Mouse (Mus musculus): ENCODE data around the gene Clec18a.
"Not testable (repeated sequence)": the region's sequence is repeated elsewhere in the genome, so short reads cannot be mapped to it uniquely, and the experiment has no call there.

Gene Clec18a

DNA sequence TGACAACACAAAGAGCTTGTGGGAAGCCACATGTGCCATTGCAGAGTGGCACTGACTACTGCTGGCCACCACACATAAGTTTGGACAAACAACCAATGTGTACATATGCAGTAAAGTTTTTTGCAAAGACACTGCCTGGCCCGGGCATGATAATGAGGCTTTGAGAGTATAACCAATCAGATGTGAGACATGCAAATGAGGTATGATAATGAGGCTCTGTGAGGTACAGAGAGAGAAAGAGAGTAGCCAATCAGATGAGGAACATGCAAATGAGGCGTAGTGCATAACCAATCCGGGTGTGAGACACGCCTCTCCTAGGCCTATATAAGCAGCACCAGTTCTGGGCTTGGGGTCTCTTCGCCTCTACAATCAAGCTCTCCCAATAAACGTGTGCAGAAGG is at the start of gene Clec18a:
Clec18a (minus strand) TSS at position 101 of the 400 bp plus-strand sequence.
- not testable (repeated sequence) for DNase-seq

DNA sequence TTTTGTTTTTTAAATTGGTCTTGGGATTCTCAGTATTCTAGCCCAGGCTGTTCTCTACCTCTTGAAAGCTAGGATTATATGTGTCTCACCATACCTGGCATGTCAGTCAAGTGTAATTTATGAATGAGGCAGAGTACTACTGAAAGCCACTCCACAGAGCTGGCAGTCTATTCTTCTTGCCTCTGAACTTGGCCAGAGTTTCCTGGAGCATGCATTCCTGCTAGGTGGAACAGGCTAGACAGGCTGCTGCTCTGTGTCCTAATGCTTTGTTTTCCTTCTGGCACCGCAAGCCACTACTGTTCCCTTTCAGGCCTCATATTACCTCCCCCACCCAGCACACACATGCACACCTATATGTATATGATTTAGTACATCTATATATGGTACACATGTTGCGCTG is 38.5 kb upstream of the Clec18a start:
- DNase-seq = no peak

DNA sequence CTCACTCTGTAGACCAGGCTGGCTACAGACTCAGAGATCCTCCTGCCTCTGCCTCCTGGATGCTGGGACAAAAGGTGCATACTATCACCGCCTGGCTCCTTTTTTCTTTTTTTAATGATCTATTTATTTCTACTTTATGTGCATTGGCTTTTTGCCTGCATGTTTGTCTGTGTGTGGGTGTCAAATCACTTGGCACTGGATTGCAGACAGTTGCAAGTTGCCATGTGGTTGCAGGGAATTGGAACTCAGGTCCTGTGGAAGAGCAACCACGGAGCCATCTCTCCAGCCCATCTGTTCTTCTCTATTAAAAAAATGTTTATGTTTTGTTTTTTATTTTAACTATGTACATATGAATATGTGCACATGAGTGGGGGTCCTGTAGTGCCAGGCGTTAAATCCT is 27.3 kb upstream of the Clec18a start:
- no peak for DNase-seq

GRCm38 (mm10) chr8:111114891-111115290 is 22.7 kb upstream of the Clec18a start:
- DNase-seq = no peak

DNA sequence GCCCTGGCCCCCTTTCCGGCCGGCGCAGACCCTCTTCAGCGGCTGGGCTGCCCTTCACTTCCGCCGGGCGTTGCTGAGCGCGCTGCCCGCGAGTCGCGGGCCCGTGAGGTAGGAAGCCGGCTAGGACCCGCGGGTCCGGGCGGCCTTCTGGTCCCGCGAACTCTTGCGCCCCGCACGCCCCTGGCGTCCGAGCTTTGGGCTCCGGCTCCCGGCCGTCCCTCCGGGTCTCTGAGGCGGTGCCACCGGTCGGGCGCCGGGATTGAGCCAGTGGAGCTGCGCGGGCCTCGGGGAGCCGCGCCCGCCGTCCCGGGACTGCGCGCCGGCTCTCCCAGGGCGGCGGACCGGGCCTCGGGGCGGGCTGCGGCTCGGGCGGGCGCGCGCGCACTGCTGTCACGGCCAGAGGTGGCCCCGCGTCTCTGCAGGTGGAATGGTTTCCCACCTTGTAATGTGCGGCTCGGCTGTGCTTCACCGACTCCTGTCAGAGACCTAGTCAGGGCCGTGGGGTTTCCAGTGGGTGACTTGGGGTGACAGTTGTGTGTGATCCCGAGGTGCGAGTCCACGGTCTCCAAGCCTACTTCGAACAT is 2.6 kb upstream of the Clec18a start:
- peak in 1 of 2 experiments; percentile 17 for DNase-seq

GRCm38 (mm10) chr8:111093865-111094718 is 1.9 kb upstream of the Clec18a start, which contains the start of gene Pdpr:
TSS of gene Pdpr (plus strand) at chr8:111094630.
- DNase-seq = peak; percentile 93 to 96

- no peak for DNase-seq
Measured at GRCm38 (mm10) chr8:111091706-111092105, 520 bp downstream of the Clec18a start.

GRCm38 (mm10) chr8:111090126-111090525 is 2.1 kb downstream of the Clec18a start:
- peak; percentile 79 to 81 for DNase-seq

DNA sequence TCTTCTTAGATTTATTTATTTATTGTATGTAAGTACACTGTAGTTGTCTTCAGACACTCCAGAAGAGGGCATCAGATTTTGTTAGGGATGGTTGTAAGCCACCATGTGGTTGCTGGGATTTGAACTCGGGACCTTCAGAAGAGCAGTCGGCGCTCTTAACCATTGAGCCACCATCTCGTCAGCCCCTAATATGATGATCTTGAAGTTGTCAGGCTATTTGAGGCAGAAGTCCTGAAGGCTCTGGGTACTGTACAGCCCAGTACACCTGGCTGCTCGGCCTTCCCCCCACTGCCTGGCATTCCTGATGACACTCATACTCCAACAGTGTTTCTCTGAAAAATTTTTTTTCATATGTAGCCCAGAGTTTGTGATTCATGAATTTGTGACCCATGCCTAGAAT is 8.3 kb downstream of the Clec18a start:
- DNase-seq = not testable (repeated sequence)

GRCm38 (mm10) chr8:111081580-111082258 is 10.5 kb downstream of the Clec18a start:
- DNase-seq = no peak

- DNase-seq = no peak
Measured at GRCm38 (mm10) chr8:111079861-111080271, 12.4 kb downstream of the Clec18a start.

GRCm38 (mm10) chr8:111079461-111079860 is 12.8 kb downstream of the Clec18a start:
- no peak for DNase-seq

DNA sequence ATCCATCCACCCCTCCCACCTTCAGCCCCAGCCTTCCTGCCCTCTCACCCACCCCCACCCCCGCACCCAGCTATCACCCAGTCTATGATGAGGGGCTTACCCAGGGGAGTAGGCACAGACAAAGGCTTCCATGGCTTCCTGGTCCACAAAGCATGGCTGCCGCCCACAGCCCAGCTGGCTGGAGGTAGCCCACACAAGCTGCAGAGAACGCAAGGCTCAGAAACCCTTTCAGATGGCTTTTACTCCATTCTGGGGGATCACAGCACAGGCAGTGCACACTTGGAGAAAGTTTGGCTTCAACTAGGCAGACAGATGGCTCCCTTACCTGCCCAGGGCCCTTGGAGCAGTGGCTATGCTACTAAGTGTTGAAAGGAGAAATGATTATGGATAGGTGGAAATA is 16.3 kb downstream of the Clec18a start:
- DNase-seq = no peak

DNA sequence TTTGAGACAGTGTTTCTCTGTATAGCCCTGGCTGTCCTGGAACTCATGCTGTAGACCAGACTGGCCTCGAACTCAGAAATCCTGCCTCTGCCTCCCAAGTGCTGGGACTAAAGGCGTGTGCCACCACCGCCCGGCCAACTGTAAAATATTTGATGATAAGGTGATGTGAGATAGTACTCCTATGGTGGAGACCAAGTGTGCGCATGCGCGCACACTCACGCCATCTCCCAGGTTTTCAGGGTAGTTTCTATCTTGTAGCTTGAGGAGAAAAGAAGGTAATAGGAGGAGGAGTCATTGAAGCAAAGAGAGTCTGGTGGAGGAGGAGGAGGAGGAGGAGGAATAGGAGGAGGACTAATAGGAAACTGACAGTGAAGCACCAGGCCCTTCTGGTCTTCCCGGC is 23.6 kb downstream of the Clec18a start:
- not testable (repeated sequence) for DNase-seq

GRCm38 (mm10) chr8:111067439-111067838 is 24.8 kb downstream of the Clec18a start:
- DNase-seq = no peak

GRCm38 (mm10) chr8:111066308-111066707 is 25.9 kb downstream of the Clec18a start:
- DNase-seq = no peak

DNA sequence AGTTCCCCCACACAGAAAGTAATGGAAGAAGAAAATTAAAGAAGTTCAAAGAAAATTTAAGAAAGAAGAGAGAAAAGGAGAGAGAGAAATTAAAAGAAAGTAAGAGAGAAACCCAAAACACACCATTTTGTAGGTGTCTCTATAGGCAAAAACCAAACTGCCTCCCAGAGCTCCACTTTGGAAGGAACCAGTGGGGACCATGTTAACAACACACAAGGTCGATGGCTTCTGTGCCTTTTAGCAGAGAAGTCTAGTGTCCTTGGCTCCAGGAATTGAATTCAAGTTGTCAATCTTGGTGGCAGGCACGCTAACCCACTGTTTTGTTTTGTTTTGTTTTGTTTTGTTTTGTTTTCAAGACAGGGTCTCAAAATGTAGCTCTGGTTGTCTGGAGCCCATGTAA is 29.3 kb downstream of the Clec18a start:
- no peak for DNase-seq

GRCm38 (mm10) chr8:111062072-111062757 is 30.0 kb downstream of the Clec18a start:
- peak; percentile 88 to 95 for DNase-seq

DNA sequence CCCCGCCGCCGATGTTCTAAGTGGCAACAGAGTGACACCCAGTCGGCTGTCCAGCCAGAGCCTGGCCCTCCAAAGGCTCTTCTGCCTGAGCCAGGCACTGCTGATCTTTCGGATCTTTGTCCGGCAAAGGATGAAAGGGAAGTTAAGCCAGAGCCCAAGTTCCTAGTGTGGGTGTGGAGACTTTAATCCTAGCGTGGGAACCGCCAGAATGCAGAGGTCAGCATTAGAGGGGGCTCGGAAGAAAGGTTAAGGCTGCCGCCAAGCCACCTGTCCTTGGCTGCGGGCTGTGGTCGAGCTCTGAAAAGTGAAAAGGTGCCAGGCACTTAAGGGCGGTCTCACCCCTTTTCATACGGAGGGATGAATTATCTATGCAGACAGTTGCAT is 30.5 kb downstream of the Clec18a start:
- peak in 1 of 2 experiments; percentile 13 for DNase-seq

DNA sequence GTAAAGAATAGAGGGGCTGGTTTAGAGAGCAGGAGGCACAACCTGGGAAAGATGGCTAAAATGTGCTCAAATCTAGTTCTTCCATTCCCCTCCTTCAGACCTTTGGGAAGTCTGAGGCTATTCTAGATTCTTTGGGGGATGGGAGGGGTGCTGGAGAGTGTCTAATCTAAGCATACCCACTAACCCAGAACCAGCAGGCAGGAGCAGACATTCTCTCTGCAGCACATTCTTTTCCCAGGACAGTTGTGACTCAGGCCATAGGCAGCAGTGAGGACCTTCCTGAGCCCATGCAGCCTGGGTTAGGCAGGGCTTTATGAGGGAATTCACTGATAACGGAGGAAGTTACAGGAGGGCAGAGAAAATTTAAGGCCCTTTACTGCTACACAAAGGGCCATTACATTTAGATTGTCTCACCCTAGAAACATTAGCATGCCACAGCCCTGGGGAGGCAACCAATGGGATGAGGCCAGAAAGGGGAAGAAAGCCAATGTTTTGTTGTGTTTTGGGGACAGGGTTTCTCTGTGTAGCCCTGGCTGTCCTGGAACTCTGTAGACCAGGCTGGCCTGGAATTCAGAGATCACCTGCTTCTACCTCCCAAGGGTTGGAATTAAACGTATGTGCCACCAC is 33.2 kb downstream of the Clec18a start:
- no peak for DNase-seq

GRCm38 (mm10) chr8:111056691-111057293 is 35.4 kb downstream of the Clec18a start:
- DNase-seq = peak; percentile 41 to 63

- DNase-seq = peak; percentile 86 to 96
Measured at GRCm38 (mm10) chr8:111056158-111056663, 36.0 kb downstream of the Clec18a start, which contains the start of gene Exosc6. TSS of gene Exosc6 (plus strand) at chr8:111056339.

Measured in cerebellum, adult 18-20 months (tissue).